Mouse (Mus musculus): ENCODE measurements at regions not wholly inside any gene's neighbourhood (a gene's known extent, or its start where the extent isn't known, plus 50 kb on each side); places are given as distances from the start of the nearest gene placed in this dataset.

- Histone ChIP-seq H3K4me3 (ENCODE audit: insufficient read depth, poor library complexity, severe bottlenecking) (no peak overlapping the region), H3K79me3 (ENCODE audit: low read depth) (no peaks in the 10 kb centered on the region), H3ac (ENCODE audit: control insufficient read depth, insufficient read length, low read depth) (no peak overlapping the region), H3K27me3 (ENCODE audit: control insufficient read depth, insufficient read depth, insufficient read length) (no peaks in the 10 kb centered on the region), H3K79me2 (ENCODE audit: control insufficient read depth, insufficient read depth) (no peaks in the 10 kb centered on the region), H3K36me3 (ENCODE audit: control insufficient read depth, insufficient read depth) (no peaks in the 10 kb centered on the region)
- TF ChIP-seq MYOG (IDR thresholded peaks at IDR 0.05; ENCODE audit: control insufficient read depth, extremely low read depth, insufficient read length): no peak
- TF ChIP-seq MAX (IDR thresholded peaks at IDR 0.05): no peak
- TF ChIP-seq FOSL1 (IDR thresholded peaks at IDR 0.05; ENCODE audit: insufficient read depth, low read length, poor library complexity, severe bottlenecking): no peak
- TF ChIP-seq MYOD1 (IDR thresholded peaks at IDR 0.05; ENCODE audit: control insufficient read depth, insufficient read length, low read depth): peak; percentile 11
- TF ChIP-seq CEBPB (IDR thresholded peaks at IDR 0.05; ENCODE audit: low read depth): no peak
These were observed 76.1 kb upstream of the Vgll2 start for GRCm38 (mm10) chr10:51946189-51946588.

DNA sequence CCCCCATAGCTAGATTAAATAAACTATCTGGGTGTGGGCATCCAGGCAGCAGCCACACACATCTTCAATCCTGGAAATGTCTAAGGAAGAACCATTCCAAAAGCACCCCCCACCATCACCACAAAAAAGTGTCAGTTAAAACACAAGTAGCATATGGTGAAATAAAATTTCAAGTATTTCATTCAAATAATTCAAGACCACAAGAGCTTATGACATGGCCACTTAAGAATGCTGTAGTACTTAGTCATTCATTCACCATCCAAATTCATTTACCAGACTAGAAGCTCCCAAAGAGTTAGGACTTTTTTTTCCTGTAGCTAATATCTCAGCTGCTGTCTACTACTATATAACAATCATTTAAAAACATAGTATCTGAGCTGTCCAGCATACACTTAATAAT lies 75.4 kb upstream of the Vgll2 start:
- Histone ChIP-seq H3ac (ENCODE audit: control insufficient read depth, insufficient read length, low read depth) (no peak overlapping the region), H3K27me3 (ENCODE audit: control insufficient read depth, insufficient read depth, insufficient read length) (no peaks in the 10 kb centered on the region), H3K4me3 (ENCODE audit: insufficient read depth, poor library complexity, severe bottlenecking) (no peak overlapping the region), H3K36me3 (ENCODE audit: control insufficient read depth, insufficient read depth) (no peaks in the 10 kb centered on the region), H3K79me3 (ENCODE audit: low read depth) (no peaks in the 10 kb centered on the region), H3K79me2 (ENCODE audit: control insufficient read depth, insufficient read depth) (no peaks in the 10 kb centered on the region)
- TF ChIP-seq MYOG (IDR thresholded peaks at IDR 0.05; ENCODE audit: control insufficient read depth, extremely low read depth, insufficient read length): no peak
- TF ChIP-seq CEBPB (IDR thresholded peaks at IDR 0.05; ENCODE audit: low read depth): peak; percentile 32
- TF ChIP-seq MYOD1 (IDR thresholded peaks at IDR 0.05; ENCODE audit: control insufficient read depth, insufficient read length, low read depth): peak; percentile 9
- peak; percentile 87 for TF ChIP-seq FOSL1 (IDR thresholded peaks at IDR 0.05; ENCODE audit: insufficient read depth, low read length, poor library complexity, severe bottlenecking)

- Histone ChIP-seq H3K79me2 (ENCODE audit: control insufficient read depth, insufficient read depth) (no peaks in the 10 kb centered on the region), H3K36me3 (ENCODE audit: control insufficient read depth, insufficient read depth) (no peaks in the 10 kb centered on the region), H3K27me3 (ENCODE audit: control insufficient read depth, insufficient read depth, insufficient read length) (no peaks in the 10 kb centered on the region), H3K79me3 (ENCODE audit: low read depth) (no peaks in the 10 kb centered on the region), H3K4me3 (ENCODE audit: insufficient read depth, poor library complexity, severe bottlenecking) (no peak overlapping the region), H3ac (ENCODE audit: control insufficient read depth, insufficient read length, low read depth) (no peak overlapping the region)
- TF ChIP-seq FOSL1 (IDR thresholded peaks at IDR 0.05; ENCODE audit: insufficient read depth, low read length, poor library complexity, severe bottlenecking) (peak; percentile 42), MYOD1 (IDR thresholded peaks at IDR 0.05; ENCODE audit: control insufficient read depth, insufficient read length, low read depth) (no peak), MYOG (IDR thresholded peaks at IDR 0.05; ENCODE audit: control insufficient read depth, extremely low read depth, insufficient read length) (no peak), USF1 (IDR thresholded peaks at IDR 0.05; ENCODE audit: low read depth) (no peak), MAX (IDR thresholded peaks at IDR 0.05) (peak; percentile 44), CTCF (IDR thresholded peaks at IDR 0.05; ENCODE audit: control insufficient read depth, insufficient read depth, insufficient read length) (no peak)
These were observed 72.3 kb upstream of the Vgll2 start for GRCm38 (mm10) chr10:51950016-51950415.

DNA sequence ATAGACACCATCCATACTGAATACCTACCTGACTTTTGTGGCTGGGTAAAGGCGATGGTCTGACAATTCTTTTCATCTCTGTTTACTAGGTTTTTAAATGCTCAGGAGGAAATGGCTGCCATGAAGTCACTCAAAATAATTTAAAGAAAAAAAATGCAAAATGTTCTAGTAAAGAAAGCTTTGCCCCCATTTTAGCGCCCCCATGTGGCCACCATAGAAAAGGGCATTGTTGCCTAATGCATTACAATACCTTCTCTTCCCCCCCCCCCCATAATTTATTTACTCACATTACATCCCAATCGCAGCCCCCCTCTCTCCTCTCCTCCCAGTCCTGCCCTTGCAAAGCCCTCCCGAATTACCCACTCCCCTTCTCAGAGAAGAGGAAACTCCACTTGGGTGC lies 70.3 kb upstream of the Vgll2 start:
- no peak for TF ChIP-seq FOSL1 (IDR thresholded peaks at IDR 0.05; ENCODE audit: insufficient read depth, low read length, poor library complexity, severe bottlenecking)
- Histone ChIP-seq H3K79me2 (ENCODE audit: control insufficient read depth, insufficient read depth) (no peaks in the 10 kb centered on the region), H3K27me3 (ENCODE audit: control insufficient read depth, insufficient read depth, insufficient read length) (no peaks in the 10 kb centered on the region), H3K79me3 (ENCODE audit: low read depth) (no peaks in the 10 kb centered on the region), H3K36me3 (ENCODE audit: control insufficient read depth, insufficient read depth) (no peaks in the 10 kb centered on the region), H3ac (ENCODE audit: control insufficient read depth, insufficient read length, low read depth) (no peak overlapping the region), H3K4me3 (ENCODE audit: insufficient read depth, poor library complexity, severe bottlenecking) (no peak overlapping the region)

GRCm38 (mm10) chr10:51956493-51956892 lies 65.8 kb upstream of the Vgll2 start:
- Histone ChIP-seq H3K79me3 (ENCODE audit: low read depth) (no peaks in the 10 kb centered on the region), H3ac (ENCODE audit: control insufficient read depth, insufficient read length, low read depth) (no peak overlapping the region), H3K79me2 (ENCODE audit: control insufficient read depth, insufficient read depth) (no peaks in the 10 kb centered on the region), H3K27me3 (ENCODE audit: control insufficient read depth, insufficient read depth, insufficient read length) (no peaks in the 10 kb centered on the region), H3K36me3 (ENCODE audit: control insufficient read depth, insufficient read depth) (no peaks in the 10 kb centered on the region), H3K4me3 (ENCODE audit: insufficient read depth, poor library complexity, severe bottlenecking) (no peak overlapping the region)
- TF ChIP-seq USF1 (IDR thresholded peaks at IDR 0.05; ENCODE audit: low read depth) (peak; percentile 64), MYOG (IDR thresholded peaks at IDR 0.05; ENCODE audit: control insufficient read depth, extremely low read depth, insufficient read length) (no peak), MAX (IDR thresholded peaks at IDR 0.05) (no peak), CTCF (IDR thresholded peaks at IDR 0.05; ENCODE audit: control insufficient read depth, insufficient read depth, insufficient read length) (no peak), CEBPB (IDR thresholded peaks at IDR 0.05; ENCODE audit: low read depth) (no peak), MYOD1 (IDR thresholded peaks at IDR 0.05; ENCODE audit: control insufficient read depth, insufficient read length, low read depth) (no peak), FOSL1 (IDR thresholded peaks at IDR 0.05; ENCODE audit: insufficient read depth, low read length, poor library complexity, severe bottlenecking) (no peak)

DNA sequence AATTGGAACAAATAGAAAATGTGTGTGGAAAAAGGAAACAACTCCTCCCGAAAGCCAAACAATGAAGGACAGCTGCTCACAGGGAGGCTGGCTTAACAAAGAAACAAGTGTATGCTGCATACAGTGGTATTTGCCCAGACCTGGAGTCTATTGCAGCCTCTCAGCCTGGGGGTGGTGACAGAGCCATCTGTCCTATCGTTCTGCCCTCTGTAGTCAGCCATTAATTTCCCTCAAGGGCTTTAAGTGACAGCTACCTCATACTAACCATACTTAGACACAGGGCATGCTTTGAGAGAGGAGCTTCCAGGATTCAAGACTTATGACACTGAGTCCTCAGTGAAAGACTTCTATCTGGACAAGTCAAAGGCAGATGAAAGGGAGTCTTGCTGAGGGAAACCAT lies 60.8 kb upstream of the Vgll2 start:
- Histone ChIP-seq H3K79me2 (ENCODE audit: control insufficient read depth, insufficient read depth) (no peaks in the 10 kb centered on the region), H3ac (ENCODE audit: control insufficient read depth, insufficient read length, low read depth) (no peak overlapping the region), H3K27me3 (ENCODE audit: control insufficient read depth, insufficient read depth, insufficient read length) (no peaks in the 10 kb centered on the region), H3K36me3 (ENCODE audit: control insufficient read depth, insufficient read depth) (no peaks in the 10 kb centered on the region), H3K4me3 (ENCODE audit: insufficient read depth, poor library complexity, severe bottlenecking) (no peak overlapping the region), H3K79me3 (ENCODE audit: low read depth) (no peaks in the 10 kb centered on the region)
- no peak for TF ChIP-seq MAX (IDR thresholded peaks at IDR 0.05)
- TF ChIP-seq MYOG (IDR thresholded peaks at IDR 0.05; ENCODE audit: control insufficient read depth, extremely low read depth, insufficient read length): no peak
- no peak for TF ChIP-seq CTCF (IDR thresholded peaks at IDR 0.05; ENCODE audit: control insufficient read depth, insufficient read depth, insufficient read length)
- no peak for TF ChIP-seq MYOD1 (IDR thresholded peaks at IDR 0.05; ENCODE audit: control insufficient read depth, insufficient read length, low read depth)
- no peak for TF ChIP-seq USF1 (IDR thresholded peaks at IDR 0.05; ENCODE audit: low read depth)
- no peak for TF ChIP-seq FOSL1 (IDR thresholded peaks at IDR 0.05; ENCODE audit: insufficient read depth, low read length, poor library complexity, severe bottlenecking)
- TF ChIP-seq CEBPB (IDR thresholded peaks at IDR 0.05; ENCODE audit: low read depth): no peak

Data from C2C12 (cell line).